Mouse (Mus musculus) kidney, adult 2 months (tissue): ENCODE results near the gene Map1b.

Source experiments
- CTCF ChIP-seq: fragments of 200-500 bp; conservative IDR thresholded peaks from 2 replicates; pipeline ENCODE4 v1.5.1; 2011; ENCODE audit warnings: low read depth, mild to moderate bottlenecking, control low read depth, low read length, moderate library complexity, mixed read lengths; ENCODE audit not compliant: insufficient read depth, insufficient read length
- POLR2A ChIP-seq: fragments of 200-500 bp; IDR thresholded peaks from one replicate; pipeline ENCODE4 v1.6.1; 2011; ENCODE audit warnings: low read depth, low read length, control low read depth

GRCm38 (mm10) chr13:99483433-99483832 is 32.9 kb downstream of the Map1b start:
- TF ChIP-seq POLR2A (no peak), CTCF (no peak)
